Mouse (Mus musculus) forebrain, embryonic 12.5 days (tissue): Measurements from ENCODE around the gene Brk1. TPM values are rescaled to one million over a fixed set of nuclear protein-coding genes. Genes with fewer than 3 reads are reported as not detected.

Experiments
- ATAC-seq: fragments of 200-750 bp; cut with Nextera tagmentation; 2 replicates; pipeline ENCODE4 v1.8.0; 2017; ENCODE audit warnings: moderate TSS enrichment; ENCODE audit not compliant: low FRiP score
- H3K27ac ChIP-seq: fragments of 300-500 bp; sonication (generic); 2 replicates; pipeline ENCODE4 v1.5.1; 2016; ENCODE audit warnings: mild to moderate bottlenecking
- H3K27me3 ChIP-seq: fragments of 300-500 bp; sonication (generic); 2 replicates; pipeline ENCODE4 v1.6.1; 2016; ENCODE audit warnings: mild to moderate bottlenecking
- H3K36me3 ChIP-seq: fragments of 300-500 bp; sonication (generic); replicated peaks from 2 replicates; pipeline ENCODE4 v1.6.1; 2016; ENCODE audit warnings: mild to moderate bottlenecking
- H3K4me1 ChIP-seq: fragments of 300-500 bp; sonication (generic); 2 replicates; pipeline ENCODE4 v1.6.1; 2016
- H3K4me2 ChIP-seq: fragments of 300-500 bp; sonication (generic); 2 replicates; pipeline ENCODE4 v1.6.1; 2016; ENCODE audit warnings: mild to moderate bottlenecking, moderate library complexity
- H3K4me3 ChIP-seq: fragments of 300-500 bp; sonication (generic); replicated peaks from 2 replicates; pipeline ENCODE4 v1.5.1; 2016; ENCODE audit warnings: mild to moderate bottlenecking
- H3K9ac ChIP-seq: fragments of 300-500 bp; sonication (generic); 2 replicates; pipeline ENCODE4 v1.6.1; 2016; ENCODE audit warnings: mild to moderate bottlenecking
- H3K9me3 ChIP-seq: fragments of 300-500 bp; sonication (generic); 2 replicates; pipeline ENCODE4 v1.6.1; 2016
- WGBS: fragments of 180-500 bp; shearing (Covaris S2); methylation state at CpG from one replicate; pipeline ENCODE4 v1.1.7; 2016; 5-methylcytosine and 5-hydroxymethylcytosine counted together
- polyA plus RNA-seq: library from polyadenylated mRNA; unstranded; fragments of >200 nt; fragmentation: Nextera tagmentation; extraction: Ambion mirVana; gene quantifications from 2 replicates; pipeline ENCODE4 v1.2.1, GENCODE M21; 2016

The Brk1 gene
- polyA plus RNA-seq, 1 experiment from 2014 or later = 194 TPM

- ATAC-seq = no peak
Measured at GRCm38 (mm10) chr6:113654753-113655397, 50.3 kb downstream of the Brk1 start.

GRCm38 (mm10) chr6:113655475-113655874 is 50.9 kb downstream of the Brk1 start:
- no peak for ATAC-seq
- H3K9ac ChIP-seq = no peak overlapping the region
- no peaks in the 10 kb centered on the region for H3K9me3 ChIP-seq
- H3K27ac ChIP-seq = no peak overlapping the region
- WGBS = 89% methylated on average over 3 of the region's 3 CpGs
- H3K27me3 ChIP-seq = no peaks in the 10 kb centered on the region
- no peak overlapping the region for H3K4me3 ChIP-seq
- no peaks in the 10 kb centered on the region for H3K4me1 ChIP-seq
- H3K4me2 ChIP-seq = no peak overlapping the region
- no peaks in the 10 kb centered on the region for H3K36me3 ChIP-seq

More at GRCm38 (mm10) chr6:113654753-113655397, 50.3 kb downstream of the Brk1 start:
- WGBS = 82% methylated on average over 16 of the region's 16 CpGs
- Histone ChIP-seq H3K4me3 (no peak overlapping the region), H3K4me1 (no peaks in the 10 kb centered on the region), H3K9me3 (no peaks in the 10 kb centered on the region), H3K27ac (no peak overlapping the region), H3K27me3 (no peaks in the 10 kb centered on the region), H3K36me3 (no peaks in the 10 kb centered on the region), H3K4me2 (no peak overlapping the region), H3K9ac (no peak overlapping the region)

GRCm38 (mm10) chr6:113656847-113657246 is 52.3 kb downstream of the Brk1 start:
- H3K36me3 ChIP-seq = no peaks in the 10 kb centered on the region
- H3K27me3 ChIP-seq = no peaks in the 10 kb centered on the region
- H3K4me3 ChIP-seq = no peak overlapping the region
- no peak for ATAC-seq
- no peak overlapping the region for H3K27ac ChIP-seq
- H3K4me2 ChIP-seq = no peak overlapping the region
- H3K4me1 ChIP-seq = peaks cover 4% of the 10 kb centered on the region; the same call in 1 of the 2 replicates
- WGBS = 90% methylated on average over 6 of the region's 6 CpGs
- H3K9me3 ChIP-seq = no peaks in the 10 kb centered on the region
- no peak overlapping the region for H3K9ac ChIP-seq

GRCm38 (mm10) chr6:113658226-113658625 is 53.7 kb downstream of the Brk1 start:
- H3K4me2 ChIP-seq = no peak overlapping the region
- H3K9ac ChIP-seq = no peak overlapping the region
- ATAC-seq = no peak
- H3K36me3 ChIP-seq = no peaks in the 10 kb centered on the region
- 67% methylated on average over 3 of the region's 3 CpGs for WGBS
- no peaks in the 10 kb centered on the region for H3K9me3 ChIP-seq
- H3K27ac ChIP-seq = no peak overlapping the region
- no peak overlapping the region for H3K4me3 ChIP-seq
- peaks cover 6% of the 10 kb centered on the region; the same call in 1 of the 2 replicates for H3K4me1 ChIP-seq
- no peaks in the 10 kb centered on the region for H3K27me3 ChIP-seq

GRCm38 (mm10) chr6:113659648-113660491 is 55.3 kb downstream of the Brk1 start:
- Histone ChIP-seq H3K36me3 (no peaks in the 10 kb centered on the region), H3K27me3 (no peaks in the 10 kb centered on the region), H3K27ac (no peak overlapping the region), H3K9ac (no peak overlapping the region), H3K4me3 (no peak overlapping the region), H3K9me3 (no peaks in the 10 kb centered on the region), H3K4me1 (peaks cover 6% of the 10 kb centered on the region; the same call in 1 of the 2 replicates), H3K4me2 (no peak overlapping the region)
- 81% methylated on average over 8 of the region's 8 CpGs for WGBS
- ATAC-seq = no peak

- Histone ChIP-seq H3K4me1 (peaks cover 6% of the 10 kb centered on the region; the same call in 1 of the 2 replicates), H3K36me3 (no peaks in the 10 kb centered on the region), H3K4me3 (no peak overlapping the region), H3K27ac (no peak overlapping the region), H3K4me2 (no peak overlapping the region), H3K27me3 (no peaks in the 10 kb centered on the region), H3K9ac (no peak overlapping the region), H3K9me3 (no peaks in the 10 kb centered on the region)
- WGBS = 73% methylated on average over 14 of the region's 14 CpGs
- no peak for ATAC-seq
Measured at GRCm38 (mm10) chr6:113660492-113661352, 56.1 kb downstream of the Brk1 start.

- H3K27ac ChIP-seq = no peak overlapping the region
- no peak for ATAC-seq
- H3K4me2 ChIP-seq = no peak overlapping the region
Measured at GRCm38 (mm10) chr6:113661353-113662241, 57.0 kb downstream of the Brk1 start.

GRCm38 (mm10) chr6:113662964-113663700 is 58.6 kb downstream of the Brk1 start:
- Histone ChIP-seq H3K36me3 (no peaks in the 10 kb centered on the region), H3K4me2 (no peak overlapping the region), H3K27me3 (no peaks in the 10 kb centered on the region), H3K9me3 (no peaks in the 10 kb centered on the region), H3K27ac (no peak overlapping the region), H3K9ac (no peak overlapping the region), H3K4me3 (no peak overlapping the region), H3K4me1 (peaks cover 6% of the 10 kb centered on the region; the same call in 1 of the 2 replicates)
- no peak for ATAC-seq
- WGBS = 97% methylated on average over 8 of the region's 8 CpGs

More at GRCm38 (mm10) chr6:113661353-113662241, 57.0 kb downstream of the Brk1 start:
- H3K9ac ChIP-seq = no peak overlapping the region
- no peaks in the 10 kb centered on the region for H3K27me3 ChIP-seq
- WGBS = 75% methylated on average over 12 of the region's 12 CpGs
- no peak overlapping the region for H3K4me3 ChIP-seq
- no peaks in the 10 kb centered on the region for H3K9me3 ChIP-seq
- H3K4me1 ChIP-seq = peaks cover 6% of the 10 kb centered on the region; the same call in 1 of the 2 replicates
- H3K36me3 ChIP-seq = no peaks in the 10 kb centered on the region

GRCm38 (mm10) chr6:113664305-113664704 is 59.7 kb downstream of the Brk1 start:
- Histone ChIP-seq H3K27me3 (no peaks in the 10 kb centered on the region), H3K4me3 (no peak overlapping the region), H3K36me3 (no peaks in the 10 kb centered on the region), H3K9me3 (no peaks in the 10 kb centered on the region), H3K9ac (no peak overlapping the region), H3K27ac (no peak overlapping the region), H3K4me1 (peaks cover 13% of the 10 kb centered on the region), H3K4me2 (no peak overlapping the region)
- no peak for ATAC-seq
- 85% methylated on average over 7 of the region's 7 CpGs for WGBS
